Mouse (Mus musculus): ENCODE measurements around the gene Commd7.

The Commd7 gene

GRCm38 (mm10) chr2:153592056-153593014, 40.2 kb downstream of the Commd7 start:
- no peak for DNase-seq (ENCODE audit: extremely low read depth, insufficient read length, low spot score)

- peak; percentile 52 for DNase-seq (ENCODE audit: extremely low read depth, insufficient read length, low spot score)
Measured at GRCm38 (mm10) chr2:153586515-153587174, 45.9 kb downstream of the Commd7 start.

GRCm38 (mm10) chr2:153585981-153586380, 46.6 kb downstream of the Commd7 start:
- no peak for DNase-seq (ENCODE audit: extremely low read depth, insufficient read length, low spot score)

- DNase-seq (ENCODE audit: extremely low read depth, insufficient read length, low spot score) = no peak
Measured at GRCm38 (mm10) chr2:153584396-153584795, 48.2 kb downstream of the Commd7 start.

- no peak for DNase-seq (ENCODE audit: extremely low read depth, insufficient read length, low spot score)
Measured at GRCm38 (mm10) chr2:153583641-153584049, 48.9 kb downstream of the Commd7 start.

GRCm38 (mm10) chr2:153582876-153583585, 49.5 kb downstream of the Commd7 start:
- no peak for DNase-seq (ENCODE audit: extremely low read depth, insufficient read length, low spot score)

GRCm38 (mm10) chr2:153581416-153581815, 51.2 kb downstream of the Commd7 start:
- no peak for DNase-seq (ENCODE audit: extremely low read depth, insufficient read length, low spot score)

- no peak for DNase-seq (ENCODE audit: extremely low read depth, insufficient read length, low spot score)
Measured at GRCm38 (mm10) chr2:153580458-153580985, 52.1 kb downstream of the Commd7 start.

- DNase-seq (ENCODE audit: extremely low read depth, insufficient read length, low spot score) = no peak
Measured at GRCm38 (mm10) chr2:153580042-153580441, 52.5 kb downstream of the Commd7 start.

GRCm38 (mm10) chr2:153577122-153577521, 55.5 kb downstream of the Commd7 start:
- no peak for DNase-seq (ENCODE audit: extremely low read depth, insufficient read length, low spot score)

GRCm38 (mm10) chr2:153576150-153576549, 56.4 kb downstream of the Commd7 start:
- no peak for DNase-seq (ENCODE audit: extremely low read depth, insufficient read length, low spot score)

- no peak for DNase-seq (ENCODE audit: extremely low read depth, insufficient read length, low spot score)
Measured at GRCm38 (mm10) chr2:153575554-153575953, 57.0 kb downstream of the Commd7 start.

- peak; percentile 62 for DNase-seq (ENCODE audit: extremely low read depth, insufficient read length, low spot score)
Measured at GRCm38 (mm10) chr2:153573101-153573500, 59.5 kb downstream of the Commd7 start.

- DNase-seq (ENCODE audit: extremely low read depth, insufficient read length, low spot score) = no peak
Measured at GRCm38 (mm10) chr2:153568541-153568940, 64.0 kb downstream of the Commd7 start.

GRCm38 (mm10) chr2:153568013-153568412, 64.6 kb downstream of the Commd7 start:
- no peak for DNase-seq (ENCODE audit: extremely low read depth, insufficient read length, low spot score)

Measured in 3134 (cell line).